1 mouse cellular context compared by ENCODE assay signal in the genomic region with DNA sequence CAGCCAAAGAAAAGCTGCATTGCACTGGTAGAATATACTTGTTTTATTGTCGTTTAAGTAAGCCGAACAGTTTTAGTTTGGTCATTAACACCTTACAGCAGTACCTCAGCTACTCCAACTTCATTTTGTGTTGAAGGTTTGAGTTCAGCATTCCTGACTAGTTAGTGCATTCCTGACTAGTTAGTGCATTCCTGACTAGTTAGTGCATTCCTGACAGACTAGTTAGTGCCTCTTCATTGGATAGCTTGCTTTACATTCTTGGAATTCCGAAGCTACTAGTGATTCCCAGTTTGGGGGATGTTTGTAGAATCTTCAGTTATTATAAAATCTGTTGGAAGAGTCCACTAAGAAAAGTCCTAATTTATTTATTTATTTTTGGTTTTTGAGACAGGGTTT.
TF ChIP-seq lines count a peak whose summit lies in the region.

No protein-coding gene starts in this region.

TF ChIP-seq in CH12.LX, 34 proteins besides CTCF, POLR2A, EP300 and RAD21 (continued from another document):
- TF ChIP-seq NRF1 (IDR thresholded peaks at IDR 0.05; ENCODE audit: low read depth, low read length) (no peak), SMC3 (IDR thresholded peaks at IDR 0.05; ENCODE audit: low read depth, low read length) (no peak), MYC (IDR thresholded peaks at IDR 0.05; ENCODE audit: low read depth, low read length) (no peak), NELFE (IDR thresholded peaks at IDR 0.05; ENCODE audit: low read depth, low read length) (no peak), ZMIZ1 (IDR thresholded peaks at IDR 0.05; ENCODE audit: low read depth, low read length) (no peak), IRF4 (IDR thresholded peaks at IDR 0.05; ENCODE audit: low read depth, low read length) (no peak), ZNF384 (IDR thresholded peaks at IDR 0.05; ENCODE audit: low read depth, low read length) (no peak), USF2 (conservative IDR thresholded peaks at IDR 0.05; ENCODE audit: low read depth, low read length) (no peak), ZC3H11A (IDR thresholded peaks at IDR 0.05; ENCODE audit: low read depth, low read length) (no peak), TCF12 (IDR thresholded peaks at IDR 0.05; ENCODE audit: low read depth, low read length) (no peak), BHLHE40 (IDR thresholded peaks at IDR 0.05; ENCODE audit: low read depth, low read length) (no peak), GABPA (IDR thresholded peaks at IDR 0.05; ENCODE audit: insufficient replicate concordance, low read depth, low read length) (no peak), ELF1 (IDR thresholded peaks at IDR 0.05; ENCODE audit: low read depth, low read length) (no peak), RCOR1 (conservative IDR thresholded peaks at IDR 0.05; ENCODE audit: low read depth, low read length) (no peak), MAX (IDR thresholded peaks at IDR 0.05; ENCODE audit: low read length) (no peak), POLR2AphosphoS2 (IDR thresholded peaks at IDR 0.05; ENCODE audit: low read depth, low read length) (no peak)
TF ChIP-seq in CH12.LX: peak in this region for 0.
